Mouse (Mus musculus): ENCODE results near the gene Wdfy3.

DNA sequence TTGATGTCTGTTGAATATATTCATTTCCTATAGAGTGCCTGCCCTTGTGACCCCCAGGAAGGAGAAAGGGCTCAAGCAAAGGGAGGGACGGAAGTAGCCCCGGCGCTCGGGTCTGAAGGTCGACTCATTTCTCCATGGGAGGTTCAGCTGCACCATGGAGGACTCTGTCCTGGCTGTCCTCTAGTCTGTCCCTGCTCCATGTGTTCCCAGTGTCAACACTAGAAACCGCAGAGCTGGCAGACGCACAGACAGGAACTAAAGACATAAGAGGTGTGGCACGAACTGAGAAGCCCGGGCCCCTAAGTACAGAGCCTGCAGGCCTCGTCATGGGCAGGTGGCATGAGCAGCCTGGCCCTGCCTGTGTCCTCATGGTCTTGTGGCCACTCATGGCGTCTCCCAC, 215.6 kb downstream of the Wdfy3 start:
- TF ChIP-seq CTCF (IDR thresholded peaks at IDR 0.05; ENCODE audit: borderline replicate concordance, extremely low read depth, insufficient read depth, insufficient read length) = no peak
- no peak for TF ChIP-seq POLR2A (IDR thresholded peaks at IDR 0.05; ENCODE audit: borderline replicate concordance, extremely low read depth, insufficient read depth, insufficient read length, poor library complexity, severe bottlenecking)

Measured in brain, embryonic 14.5 days (tissue).